Mouse (Mus musculus) bone marrow macrophage, adult 2 months (primary cell): ENCODE results near the gene Casp3.

ENCODE experiments used
- CTCF ChIP-seq: IDR thresholded peaks from 2 replicates; pipeline ENCODE4 v1.5.1; 2012; ENCODE audit warnings: low read depth, mild to moderate bottlenecking, low read length, moderate library complexity
- POLR2A ChIP-seq: IDR thresholded peaks from 2 replicates; pipeline ENCODE4 v1.6.1; 2012; ENCODE audit warnings: mild to moderate bottlenecking, low read depth, low read length, borderline replicate concordance

- no peak for TF ChIP-seq POLR2A
- no peak for TF ChIP-seq CTCF
Measured at GRCm38 (mm10) chr8:46568942-46569341, 48.1 kb upstream of the Casp3 start.
